Mouse (Mus musculus): ENCODE measurements around the gene Rhbdd2. TPM values are rescaled to one million over a fixed set of nuclear protein-coding genes. Genes with fewer than 3 reads are reported as not detected.
"Not testable (repeated sequence)": the region's sequence is repeated elsewhere in the genome, so short reads cannot be mapped to it uniquely, and the experiment has no call there.

Gene Rhbdd2
- 67.2 and 68.6 TPM in 2 replicates for polyA plus RNA-seq (2014; fragmentation: Nextera tagmentation; extraction: Ambion mirVana)

- 15% methylated on average over 25 of the region's 30 CpGs for WGBS
- peaks cover 22% of the 10 kb centered on the region for H3K36me3 ChIP-seq (ENCODE audit: control insufficient read depth, insufficient read depth, low read length)
- peak within 1 kb of the TSS; percentile 79 for H3K4me2 ChIP-seq (ENCODE audit: low read length)
- peak within 1 kb of the TSS; percentile 93 for H3K4me3 ChIP-seq (ENCODE audit: low read depth, low read length)
- H3K27me3 ChIP-seq (replicated peaks; ENCODE audit: control insufficient read depth, insufficient read depth, low read length) = no peaks in the 10 kb centered on the region
- peak within 1 kb of the TSS; percentile 90 for H3K27ac ChIP-seq (ENCODE audit: low read depth, low read length)
- peak within 1 kb of the TSS; percentile 90 for H3K9ac ChIP-seq (ENCODE audit: low read length)
- peak; percentile 99 for ATAC-seq
- no peaks in the 10 kb centered on the region for H3K9me3 ChIP-seq (replicated peaks; ENCODE audit: control insufficient read depth, low read length)
- peaks cover 4% of the 10 kb centered on the region for H3K4me1 ChIP-seq (ENCODE audit: control insufficient read depth, insufficient read depth, low read length)
- DNase-seq (ENCODE audit: low spot score) = peak; percentile 99
Measured at GRCm38 (mm10) chr5:135632117-135632796, at the start of gene Rhbdd2. Rhbdd2 (plus strand) TSS chr5:135632618.

GRCm38 (mm10) chr5:135585691-135586090, 46.7 kb upstream of the Rhbdd2 start:
- Histone ChIP-seq H3K9me3 (replicated peaks; ENCODE audit: control insufficient read depth, low read length) (no peaks in the 10 kb centered on the region), H3K4me3 (ENCODE audit: low read depth, low read length) (no peak overlapping the region), H3K27me3 (replicated peaks; ENCODE audit: control insufficient read depth, insufficient read depth, low read length) (no peaks in the 10 kb centered on the region), H3K36me3 (ENCODE audit: control insufficient read depth, insufficient read depth, low read length) (no peaks in the 10 kb centered on the region), H3K4me2 (ENCODE audit: low read length) (no peak overlapping the region), H3K27ac (ENCODE audit: low read depth, low read length) (no peak overlapping the region), H3K9ac (ENCODE audit: low read length) (no peak overlapping the region), H3K4me1 (ENCODE audit: control insufficient read depth, insufficient read depth, low read length) (no peaks in the 10 kb centered on the region)
- DNase-seq (ENCODE audit: low spot score) = no peak
- WGBS = 93% methylated on average over 8 of the region's 8 CpGs
- no peak for ATAC-seq

- Histone ChIP-seq H3K9ac (ENCODE audit: low read length) (no peak overlapping the region), H3K27me3 (replicated peaks; ENCODE audit: control insufficient read depth, insufficient read depth, low read length) (no peaks in the 10 kb centered on the region)
Measured at GRCm38 (mm10) chr5:135587764-135588163, 44.7 kb upstream of the Rhbdd2 start.

GRCm38 (mm10) chr5:135589996-135590784, 42.2 kb upstream of the Rhbdd2 start:
- no peak overlapping the region for H3K9ac ChIP-seq (ENCODE audit: low read length)
- DNase-seq (ENCODE audit: low spot score) (no peak), ATAC-seq (no peak)
- no peak overlapping the region for H3K27ac ChIP-seq (ENCODE audit: low read depth, low read length)
- H3K4me2 ChIP-seq (ENCODE audit: low read length) = no peak overlapping the region
- 0 out of 2 replicates have a peak, but pooled peaks cover 3% of the 10 kb centered on the region for H3K9me3 ChIP-seq (replicated peaks; ENCODE audit: control insufficient read depth, low read length)
- no peaks in the 10 kb centered on the region for H3K4me1 ChIP-seq (ENCODE audit: control insufficient read depth, insufficient read depth, low read length)
- no peaks in the 10 kb centered on the region for H3K36me3 ChIP-seq (ENCODE audit: control insufficient read depth, insufficient read depth, low read length)
- WGBS = 76% methylated on average over 10 of the region's 12 CpGs
- no peaks in the 10 kb centered on the region for H3K27me3 ChIP-seq (replicated peaks; ENCODE audit: control insufficient read depth, insufficient read depth, low read length)
- H3K4me3 ChIP-seq (ENCODE audit: low read depth, low read length) = no peak overlapping the region

More at GRCm38 (mm10) chr5:135587764-135588163, 44.7 kb upstream of the Rhbdd2 start:
- ATAC-seq (no peak), DNase-seq (ENCODE audit: low spot score) (no peak)
- WGBS = 91% methylated on average over 4 of the region's 4 CpGs
- H3K4me3 ChIP-seq (ENCODE audit: low read depth, low read length) = no peak overlapping the region
- H3K27ac ChIP-seq (ENCODE audit: low read depth, low read length) = no peak overlapping the region
- no peak overlapping the region for H3K4me2 ChIP-seq (ENCODE audit: low read length)
- no peaks in the 10 kb centered on the region for H3K4me1 ChIP-seq (ENCODE audit: control insufficient read depth, insufficient read depth, low read length)
- H3K36me3 ChIP-seq (ENCODE audit: control insufficient read depth, insufficient read depth, low read length) = no peaks in the 10 kb centered on the region
- H3K9me3 ChIP-seq (replicated peaks; ENCODE audit: control insufficient read depth, low read length) = 0 out of 2 replicates have a peak, but pooled peaks cover 3% of the 10 kb centered on the region

GRCm38 (mm10) chr5:135604643-135605042, 27.8 kb upstream of the Rhbdd2 start:
- H3K27me3 ChIP-seq (replicated peaks; ENCODE audit: control insufficient read depth, insufficient read depth, low read length); H3K27ac ChIP-seq (ENCODE audit: low read depth, low read length); H3K4me1 ChIP-seq (ENCODE audit: control insufficient read depth, insufficient read depth, low read length); H3K9ac ChIP-seq (ENCODE audit: low read length); H3K4me2 ChIP-seq (ENCODE audit: low read length); ATAC-seq; H3K9me3 ChIP-seq (replicated peaks; ENCODE audit: control insufficient read depth, low read length); H3K36me3 ChIP-seq (ENCODE audit: control insufficient read depth, insufficient read depth, low read length); DNase-seq (ENCODE audit: low spot score); H3K4me3 ChIP-seq (ENCODE audit: low read depth, low read length): not testable (repeated sequence)
- no CpG with 5 or more reads among the region's 1 CpGs for WGBS

GRCm38 (mm10) chr5:135606717-135607116, 25.7 kb upstream of the Rhbdd2 start:
- not testable (repeated sequence) for H3K9me3 ChIP-seq (replicated peaks; ENCODE audit: control insufficient read depth, low read length); DNase-seq (ENCODE audit: low spot score); H3K4me3 ChIP-seq (ENCODE audit: low read depth, low read length); ATAC-seq; H3K4me1 ChIP-seq (ENCODE audit: control insufficient read depth, insufficient read depth, low read length); H3K4me2 ChIP-seq (ENCODE audit: low read length); H3K27ac ChIP-seq (ENCODE audit: low read depth, low read length); H3K36me3 ChIP-seq (ENCODE audit: control insufficient read depth, insufficient read depth, low read length); H3K27me3 ChIP-seq (replicated peaks; ENCODE audit: control insufficient read depth, insufficient read depth, low read length); H3K9ac ChIP-seq (ENCODE audit: low read length)
- no CpG with 5 or more reads among the region's 1 CpGs for WGBS

GRCm38 (mm10) chr5:135607581-135607980, 24.8 kb upstream of the Rhbdd2 start:
- no peak for ATAC-seq
- Histone ChIP-seq H3K4me1 (ENCODE audit: control insufficient read depth, insufficient read depth, low read length) (no peaks in the 10 kb centered on the region), H3K27me3 (replicated peaks; ENCODE audit: control insufficient read depth, insufficient read depth, low read length) (no peaks in the 10 kb centered on the region), H3K36me3 (ENCODE audit: control insufficient read depth, insufficient read depth, low read length) (no peaks in the 10 kb centered on the region), H3K4me2 (ENCODE audit: low read length) (no peak overlapping the region), H3K9me3 (replicated peaks; ENCODE audit: control insufficient read depth, low read length) (peaks cover 5% of the 10 kb centered on the region; the same call in 1 of the 2 replicates), H3K27ac (ENCODE audit: low read depth, low read length) (no peak overlapping the region), H3K9ac (ENCODE audit: low read length) (no peak overlapping the region), H3K4me3 (ENCODE audit: low read depth, low read length) (no peak overlapping the region)
- WGBS = 61% methylated on average over 1 of the region's 1 CpGs
- no peak for DNase-seq (ENCODE audit: low spot score)

- H3K4me1 ChIP-seq (ENCODE audit: control insufficient read depth, insufficient read depth, low read length) = no peaks in the 10 kb centered on the region
- H3K27ac ChIP-seq (ENCODE audit: low read depth, low read length) = no peak overlapping the region
- no peaks in the 10 kb centered on the region for H3K36me3 ChIP-seq (ENCODE audit: control insufficient read depth, insufficient read depth, low read length)
- 84% methylated on average over 4 of the region's 4 CpGs for WGBS
- DNase-seq (ENCODE audit: low spot score) (no peak), ATAC-seq (no peak)
- H3K27me3 ChIP-seq (replicated peaks; ENCODE audit: control insufficient read depth, insufficient read depth, low read length) = no peaks in the 10 kb centered on the region
- no peaks in the 10 kb centered on the region; the same call in 1 of the 2 replicates for H3K9me3 ChIP-seq (replicated peaks; ENCODE audit: control insufficient read depth, low read length)
- H3K9ac ChIP-seq (ENCODE audit: low read length) = no peak overlapping the region
- no peak overlapping the region for H3K4me2 ChIP-seq (ENCODE audit: low read length)
- H3K4me3 ChIP-seq (ENCODE audit: low read depth, low read length) = no peak overlapping the region
Measured at GRCm38 (mm10) chr5:135609794-135610193, 22.6 kb upstream of the Rhbdd2 start.

GRCm38 (mm10) chr5:135619741-135620140, 12.7 kb upstream of the Rhbdd2 start:
- not testable (repeated sequence) for H3K27ac ChIP-seq (ENCODE audit: low read depth, low read length); H3K9ac ChIP-seq (ENCODE audit: low read length); H3K4me2 ChIP-seq (ENCODE audit: low read length); ATAC-seq; H3K4me3 ChIP-seq (ENCODE audit: low read depth, low read length); H3K9me3 ChIP-seq (replicated peaks; ENCODE audit: control insufficient read depth, low read length); H3K36me3 ChIP-seq (ENCODE audit: control insufficient read depth, insufficient read depth, low read length); H3K27me3 ChIP-seq (replicated peaks; ENCODE audit: control insufficient read depth, insufficient read depth, low read length); DNase-seq (ENCODE audit: low spot score); H3K4me1 ChIP-seq (ENCODE audit: control insufficient read depth, insufficient read depth, low read length)
- 89% methylated on average over 10 of the region's 10 CpGs for WGBS
